Mouse (Mus musculus) myocyte (in vitro differentiated cells): Measurements from ENCODE around the gene Irgm2. TPM values are rescaled to one million over a fixed set of nuclear protein-coding genes. Genes with fewer than 3 reads are reported as not detected.

Experiments used
- H3K27me3 ChIP-seq: one replicate; pipeline ENCODE4 v1.6.1; 2011; ENCODE audit not compliant: control insufficient read depth, insufficient read depth, insufficient read length
- H3K36me3 ChIP-seq: one replicate; pipeline ENCODE4 v1.6.1; 2011; ENCODE audit not compliant: control insufficient read depth, insufficient read depth
- H3K4me2 ChIP-seq: one replicate; pipeline ENCODE4 v1.6.1; 2011; ENCODE audit warnings: low read depth, control low read depth
- H3K4me3 ChIP-seq: one replicate; pipeline ENCODE4 v1.5.1; 2011; ENCODE audit warnings: mild to moderate bottlenecking, control low read depth, moderate library complexity
- H3K79me2 ChIP-seq: one replicate; pipeline ENCODE4 v1.6.1; 2011; ENCODE audit not compliant: control insufficient read depth, insufficient read depth
- H3ac ChIP-seq: one replicate; pipeline ENCODE4 v1.6.1; 2011; ENCODE audit not compliant: control insufficient read depth, insufficient read length
- CEBPB ChIP-seq: IDR thresholded peaks from 2 replicates; pipeline ENCODE4 v1.6.1; 2011; ENCODE audit warnings: mild to moderate bottlenecking, moderate library complexity; ENCODE audit not compliant: poor library complexity, insufficient read depth, severe bottlenecking
- E2F4 ChIP-seq: IDR thresholded peaks from one replicate; pipeline ENCODE4 v1.6.1; 2011; ENCODE audit warnings: mild to moderate bottlenecking, control low read depth, moderate library complexity; ENCODE audit not compliant: insufficient read depth
- MAX ChIP-seq: IDR thresholded peaks from one replicate; pipeline ENCODE4 v1.6.1; 2011; ENCODE audit warnings: low read depth, mild to moderate bottlenecking, control low read depth
- MYOD1 ChIP-seq, 3 experiments: IDR thresholded peaks; one replicate each; pipeline ENCODE4 v1.6.1; 2011; ENCODE audit warnings: control low read depth in 2 of 3, low read depth in 2 of 3, mild to moderate bottlenecking in 2 of 3, moderate library complexity in 1 of 3; ENCODE audit not compliant: insufficient read length in 2 of 3, control insufficient read depth in 1 of 3
- MYOG ChIP-seq, 3 experiments: IDR thresholded peaks; one replicate each; pipeline ENCODE4 v1.6.1; 2011; ENCODE audit warnings: control low read depth in 2 of 3, low read depth in 2 of 3, mild to moderate bottlenecking in 2 of 3; ENCODE audit not compliant: insufficient read length in 2 of 3, control insufficient read depth in 1 of 3, insufficient read depth in 1 of 3
- POLR2A ChIP-seq: IDR thresholded peaks from one replicate; pipeline ENCODE4 v1.6.1; 2011; ENCODE audit warnings: low read depth, mild to moderate bottlenecking, control low read depth, moderate library complexity; ENCODE audit not compliant: insufficient read length
- POLR2AphosphoS2 ChIP-seq: IDR thresholded peaks from one replicate; pipeline ENCODE4 v1.6.1; 2011; ENCODE audit warnings: low read depth, control low read depth; ENCODE audit not compliant: insufficient read length
- REST ChIP-seq: IDR thresholded peaks from one replicate; pipeline ENCODE4 v1.6.1; 2011; ENCODE audit warnings: mild to moderate bottlenecking, control low read depth, moderate library complexity; ENCODE audit not compliant: insufficient read depth, insufficient read length
- SRF ChIP-seq: IDR thresholded peaks from one replicate; pipeline ENCODE4 v1.6.1; 2011; ENCODE audit warnings: low read depth; ENCODE audit not compliant: control insufficient read depth, insufficient read length
- TCF12 ChIP-seq: IDR thresholded peaks from one replicate; pipeline ENCODE4 v1.6.1; 2011; ENCODE audit warnings: mild to moderate bottlenecking, control low read depth; ENCODE audit not compliant: poor library complexity, insufficient read depth, severe bottlenecking
- TCF3 ChIP-seq: IDR thresholded peaks from one replicate; pipeline ENCODE4 v1.6.1; 2011; ENCODE audit warnings: low read depth, control low read depth; ENCODE audit not compliant: insufficient read length
- USF1 ChIP-seq: IDR thresholded peaks from one replicate; pipeline ENCODE4 v1.6.1; 2011; ENCODE audit warnings: low read depth, mild to moderate bottlenecking, control low read depth, moderate library complexity
- polyA plus RNA-seq: library from polyadenylated mRNA; unstranded; fragments of >200 nt; fragmentation: generic; extraction: Trizol; gene quantifications from one replicate; pipeline ENCODE4 v1.2.1, GENCODE M21; 2012; ENCODE audit warnings: missing spikeins

The Irgm2 gene
- polyA plus RNA-seq, 1 experiment, result 0.77 TPM

- Histone ChIP-seq H3ac (no peak overlapping the region), H3K4me3 (no peak overlapping the region), H3K36me3 (no peaks in the 10 kb centered on the region), H3K4me2 (no peak overlapping the region), H3K27me3 (no peaks in the 10 kb centered on the region), H3K79me2 (no peaks in the 10 kb centered on the region)
- TF ChIP-seq MAX (no peak), MYOD1 (IDR thresholded peaks at IDR 0.05; ENCODE audit: control insufficient read depth in 1 of 3, insufficient read length in 2 of 3, low read depth in 2 of 3) (no peak), SRF (no peak), TCF12 (no peak)
These were observed 58.4 kb downstream of the Irgm2 start for GRCm38 (mm10) chr11:58257816-58258215.

- Histone ChIP-seq H3K79me2 (no peaks in the 10 kb centered on the region), H3ac (no peak overlapping the region), H3K4me2 (no peak overlapping the region), H3K27me3 (peaks cover 17% of the 10 kb centered on the region), H3K36me3 (no peaks in the 10 kb centered on the region), H3K4me3 (no peak overlapping the region)
- TF ChIP-seq MAX (no peak), SRF (no peak), TCF12 (no peak), POLR2A (no peak), REST (no peak), MYOD1 (IDR thresholded peaks at IDR 0.05; ENCODE audit: control insufficient read depth in 1 of 3, insufficient read length in 2 of 3, low read depth in 2 of 3) (no peak), USF1 (no peak), TCF3 (no peak), E2F4 (no peak), MYOG (IDR thresholded peaks at IDR 0.05; ENCODE audit: control insufficient read depth in 1 of 3, insufficient read depth in 1 of 3, insufficient read length in 2 of 3, low read depth in 2 of 3) (no peak), POLR2AphosphoS2 (no peak), CEBPB (no peak)
These were observed 60.7 kb downstream of the Irgm2 start for GRCm38 (mm10) chr11:58260156-58260555.

GRCm38 (mm10) chr11:58261826-58262225 lies 62.4 kb downstream of the Irgm2 start:
- Histone ChIP-seq H3K36me3 (no peaks in the 10 kb centered on the region), H3K4me2 (no peak overlapping the region), H3K4me3 (no peak overlapping the region), H3K27me3 (peaks cover 20% of the 10 kb centered on the region), H3ac (no peak overlapping the region), H3K79me2 (no peaks in the 10 kb centered on the region)
- TF ChIP-seq SRF (no peak), MYOD1 (IDR thresholded peaks at IDR 0.05; ENCODE audit: control insufficient read depth in 1 of 3, insufficient read length in 2 of 3, low read depth in 2 of 3) (no peak), USF1 (no peak), TCF12 (no peak), POLR2AphosphoS2 (no peak), E2F4 (no peak), TCF3 (no peak), MYOG (IDR thresholded peaks at IDR 0.05; ENCODE audit: control insufficient read depth in 1 of 3, insufficient read depth in 1 of 3, insufficient read length in 2 of 3, low read depth in 2 of 3) (no peak), MAX (no peak), CEBPB (no peak), REST (no peak), POLR2A (no peak)

- no peak for TF ChIP-seq MYOG (IDR thresholded peaks at IDR 0.05; ENCODE audit: control insufficient read depth in 1 of 3, insufficient read depth in 1 of 3, insufficient read length in 2 of 3, low read depth in 2 of 3)
- TF ChIP-seq CEBPB, result no peak
- no peak for TF ChIP-seq REST
- no peak for TF ChIP-seq TCF12
- no peak for TF ChIP-seq E2F4
- H3K36me3 ChIP-seq, result no peaks in the 10 kb centered on the region
- no peak overlapping the region for H3K4me3 ChIP-seq
- peaks cover 20% of the 10 kb centered on the region for H3K27me3 ChIP-seq
- H3ac ChIP-seq, result no peak overlapping the region
- no peak overlapping the region for H3K4me2 ChIP-seq
- H3K79me2 ChIP-seq, result no peaks in the 10 kb centered on the region
These were observed 62.9 kb downstream of the Irgm2 start for GRCm38 (mm10) chr11:58262336-58262735.

- no peak overlapping the region for H3K4me3 ChIP-seq
- peaks cover 20% of the 10 kb centered on the region for H3K27me3 ChIP-seq
- H3ac ChIP-seq, result no peak overlapping the region
- no peaks in the 10 kb centered on the region for H3K36me3 ChIP-seq
- no peak overlapping the region for H3K4me2 ChIP-seq
- H3K79me2 ChIP-seq, result no peaks in the 10 kb centered on the region
- TF ChIP-seq REST (no peak), POLR2A (no peak), TCF3 (no peak), USF1 (no peak), SRF (no peak), MYOG (IDR thresholded peaks at IDR 0.05; ENCODE audit: control insufficient read depth in 1 of 3, insufficient read depth in 1 of 3, insufficient read length in 2 of 3, low read depth in 2 of 3) (no peak), MYOD1 (IDR thresholded peaks at IDR 0.05; ENCODE audit: control insufficient read depth in 1 of 3, insufficient read length in 2 of 3, low read depth in 2 of 3) (no peak), TCF12 (no peak), E2F4 (no peak), POLR2AphosphoS2 (no peak), MAX (no peak), CEBPB (no peak)
These were observed 64.1 kb downstream of the Irgm2 start for GRCm38 (mm10) chr11:58263516-58263915.
